Mouse (Mus musculus): ENCODE measurements around the gene Stk32c. TPM values are rescaled to one million over a fixed set of nuclear protein-coding genes. Genes with fewer than 3 reads are reported as not detected.

The Stk32c gene
- total and polyA plus RNA-seq, 3 experiments = 0.21 TPM; not detected in 2

- Histone ChIP-seq H3K4me1 (ENCODE audit: control insufficient read depth in 1 of 2, insufficient read depth in 2 of 2, low read length in 2 of 2) (no peaks in the 10 kb centered on the region), H3K27ac (ENCODE audit: control insufficient read depth, low read depth, low read length) (no peak overlapping the region), H3K36me3 (ENCODE audit: control insufficient read depth in 1 of 2, insufficient read depth in 2 of 2, low read length in 2 of 2) (no peaks in the 10 kb centered on the region), H3K9me3 (replicated peaks; ENCODE audit: insufficient read depth, low read length) (no peaks in the 10 kb centered on the region), H3K27me3 (ENCODE audit: control insufficient read depth in 1 of 2, insufficient read depth in 2 of 2, low read length in 2 of 2) (no peaks in the 10 kb centered on the region), H3K4me3 (ENCODE audit: control insufficient read depth in 1 of 2, insufficient read depth in 1 of 2, low read depth in 2 of 2, low read length in 2 of 2) (no peak overlapping the region), H3K9ac (ENCODE audit: control insufficient read depth, low read depth, low read length, poor library complexity, severe bottlenecking) (no peak overlapping the region), H3K79me2 (ENCODE audit: control insufficient read depth, insufficient read depth, low read length, poor library complexity) (no peaks in the 10 kb centered on the region)
- no peak for DNase-seq (ENCODE audit: low read depth, low spot score)
- TF ChIP-seq RAD21 (IDR thresholded peaks at IDR 0.05; ENCODE audit: low read depth, low read length) = no peak
- no peak for TF ChIP-seq USF2 (IDR thresholded peaks at IDR 0.05; ENCODE audit: borderline replicate concordance in 1 of 2, insufficient read depth in 1 of 2, low read depth in 1 of 2, low read length in 2 of 2)
- no peak for TF ChIP-seq NRF1 (IDR thresholded peaks at IDR 0.05; ENCODE audit: insufficient read depth, low read depth, low read length, poor library complexity, severe bottlenecking)
- TF ChIP-seq BHLHE40 (IDR thresholded peaks at IDR 0.05; ENCODE audit: borderline replicate concordance, low read depth, low read length) = no peak
- TF ChIP-seq JUND (IDR thresholded peaks at IDR 0.05; ENCODE audit: low read depth, low read length) = no peak
- no peak for TF ChIP-seq GATA1 (IDR thresholded peaks at IDR 0.05; ENCODE audit: low read depth, low read length)
- TF ChIP-seq GABPA (IDR thresholded peaks at IDR 0.05; ENCODE audit: low read depth, low read length) = no peak
- no peak for TF ChIP-seq POLR2A (IDR thresholded peaks at IDR 0.05; ENCODE audit: control insufficient read depth in 1 of 2, insufficient read depth in 1 of 2, low read depth in 1 of 2, low read length in 2 of 2, poor library complexity in 1 of 2)
Measured at GRCm38 (mm10) chr7:139133446-139133845, 79.7 kb downstream of the Stk32c start.

DNA sequence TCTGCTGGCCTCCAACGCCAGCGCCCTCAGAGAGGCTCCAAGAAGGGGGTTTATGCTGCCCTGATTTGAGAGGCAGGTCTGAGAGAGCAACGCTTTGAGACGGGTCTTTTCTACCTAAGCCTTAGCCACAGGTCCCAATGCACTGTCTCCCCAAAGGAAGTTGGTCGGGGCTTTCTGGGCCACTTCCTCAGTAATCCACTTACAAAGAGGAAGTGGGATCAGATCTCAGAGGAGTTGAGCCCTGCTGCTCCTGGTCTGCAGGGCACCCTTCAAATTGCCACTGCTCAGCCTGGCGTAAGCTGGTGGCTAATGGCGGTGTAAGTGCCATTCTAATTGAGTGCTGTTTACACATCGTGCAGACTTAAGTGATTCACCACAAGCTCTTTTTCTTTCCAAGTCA lies 81.6 kb downstream of the Stk32c start:
- Histone ChIP-seq H3K27me3 (ENCODE audit: control insufficient read depth in 1 of 2, insufficient read depth in 2 of 2, low read length in 2 of 2) (no peaks in the 10 kb centered on the region), H3K9ac (ENCODE audit: control insufficient read depth, low read depth, low read length, poor library complexity, severe bottlenecking) (no peak overlapping the region), H3K27ac (ENCODE audit: control insufficient read depth, low read depth, low read length) (no peak overlapping the region), H3K9me3 (replicated peaks; ENCODE audit: insufficient read depth, low read length) (no peaks in the 10 kb centered on the region), H3K36me3 (ENCODE audit: control insufficient read depth in 1 of 2, insufficient read depth in 2 of 2, low read length in 2 of 2) (no peaks in the 10 kb centered on the region), H3K4me3 (ENCODE audit: control insufficient read depth in 1 of 2, insufficient read depth in 1 of 2, low read depth in 2 of 2, low read length in 2 of 2) (no peak overlapping the region), H3K4me1 (ENCODE audit: control insufficient read depth in 1 of 2, insufficient read depth in 2 of 2, low read length in 2 of 2) (no peaks in the 10 kb centered on the region), H3K79me2 (ENCODE audit: control insufficient read depth, insufficient read depth, low read length, poor library complexity) (no peaks in the 10 kb centered on the region)
- no peak for DNase-seq (ENCODE audit: low read depth, low spot score)
- TF ChIP-seq ZC3H11A (IDR thresholded peaks at IDR 0.05; ENCODE audit: low read depth, low read length) = no peak
- no peak for TF ChIP-seq POLR2AphosphoS5 (IDR thresholded peaks at IDR 0.05; ENCODE audit: borderline replicate concordance, low read depth, low read length)
- TF ChIP-seq ZMIZ1 (IDR thresholded peaks at IDR 0.05; ENCODE audit: low read depth, low read length) = no peak
- no peak for TF ChIP-seq ELF1 (IDR thresholded peaks at IDR 0.05; ENCODE audit: low read depth, low read length)
- no peak for TF ChIP-seq MAZ (IDR thresholded peaks at IDR 0.05; ENCODE audit: low read depth, low read length)
- no peak for TF ChIP-seq USF2 (IDR thresholded peaks at IDR 0.05; ENCODE audit: borderline replicate concordance in 1 of 2, insufficient read depth in 1 of 2, low read depth in 1 of 2, low read length in 2 of 2)
- no peak for TF ChIP-seq MYC (IDR thresholded peaks at IDR 0.05; ENCODE audit: low read depth, low read length)
- TF ChIP-seq CHD1 (IDR thresholded peaks at IDR 0.05; ENCODE audit: low read depth, low read length) = no peak
- TF ChIP-seq CTCF (IDR thresholded peaks at IDR 0.05 in 2 of 3, conservative IDR thresholded peaks at IDR 0.05 in 1 of 3; ENCODE audit: control insufficient read depth in 1 of 3, insufficient read depth in 1 of 3, low read depth in 2 of 3, low read length in 3 of 3, poor library complexity in 1 of 3, severe bottlenecking in 1 of 3) = no peak
- no peak for TF ChIP-seq NELFE (IDR thresholded peaks at IDR 0.05; ENCODE audit: low read depth, low read length)
- TF ChIP-seq CHD2 (IDR thresholded peaks at IDR 0.05; ENCODE audit: low read length) = no peak

All from MEL (cell line).